Mouse (Mus musculus) frontal cortex, postnatal 10 days (tissue): ENCODE results near the gene Gm26620.

Experiments
- DNase-seq, 2 experiments: peaks; one replicate each; pipeline ENCODE4 v3.0.0; 2022; ENCODE audit warnings: low spot score in 2 of 2, mixed read lengths in 1 of 2

The Gm26620 gene

GRCm38 (mm10) chr1:170911907-170912660, 27.2 kb downstream of the Gm26620 start:
- DNase-seq, result no peak

DNA sequence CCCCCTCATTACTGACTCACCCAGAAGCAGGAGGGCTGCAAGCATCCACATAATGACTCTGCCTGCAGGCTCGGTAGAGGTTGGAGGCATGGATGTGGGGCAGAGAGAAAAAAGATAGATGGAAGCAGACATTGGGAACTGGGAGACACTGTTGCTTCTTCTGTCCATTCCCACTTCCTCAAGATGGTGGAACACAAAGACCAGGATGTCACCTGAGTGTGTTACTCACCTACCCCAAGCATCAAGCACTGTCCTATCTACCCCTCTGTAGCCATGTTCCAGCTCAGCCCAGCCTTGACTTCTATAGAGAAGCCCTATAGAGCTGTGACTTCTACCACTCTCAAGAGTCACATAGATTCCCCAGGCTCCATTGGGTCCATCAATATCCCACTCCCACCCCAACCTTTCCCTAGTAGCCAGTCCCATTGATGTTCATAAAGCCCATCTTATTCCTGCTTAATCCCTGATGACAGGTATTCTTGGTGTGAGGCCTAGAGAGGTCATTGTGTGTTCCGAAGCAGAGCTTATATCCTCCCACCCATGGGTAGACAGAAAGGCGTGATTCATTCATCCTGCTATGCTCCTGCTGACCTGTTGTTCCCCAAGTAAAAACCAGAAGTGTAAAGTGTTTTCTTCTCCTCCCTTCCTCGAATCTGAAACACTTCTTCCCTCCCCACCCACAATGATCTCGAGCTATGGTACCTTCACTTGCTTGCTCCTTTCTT, 28.2 kb downstream of the Gm26620 start, which contains the start of gene Fcrlb:
TSS of gene Fcrlb (minus strand) at position 51 of the 725 bp plus-strand sequence.
- DNase-seq, result no peak

DNA sequence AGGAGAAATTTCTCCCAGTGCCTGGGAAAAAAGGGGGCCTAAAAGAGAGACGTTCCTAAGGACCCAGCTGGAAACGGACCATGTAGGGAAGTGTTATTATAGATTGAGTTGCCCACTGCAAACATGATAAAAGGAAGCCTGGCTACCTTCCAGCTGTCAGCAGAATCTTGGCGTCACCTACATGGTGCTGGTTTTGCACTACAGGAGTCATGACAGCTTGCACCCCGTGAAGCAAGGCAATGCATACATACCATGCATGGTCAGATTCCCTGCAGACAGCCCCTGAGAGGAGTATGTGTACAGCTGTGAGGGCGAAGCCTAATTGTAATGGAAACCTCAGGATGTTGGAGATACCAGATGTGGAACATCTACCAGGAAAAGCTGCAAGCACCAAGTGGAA, 30.8 kb downstream of the Gm26620 start:
- no peak for DNase-seq

- no peak for DNase-seq
Observed at GRCm38 (mm10) chr1:170919308-170919707, 34.4 kb downstream of the Gm26620 start.

DNA sequence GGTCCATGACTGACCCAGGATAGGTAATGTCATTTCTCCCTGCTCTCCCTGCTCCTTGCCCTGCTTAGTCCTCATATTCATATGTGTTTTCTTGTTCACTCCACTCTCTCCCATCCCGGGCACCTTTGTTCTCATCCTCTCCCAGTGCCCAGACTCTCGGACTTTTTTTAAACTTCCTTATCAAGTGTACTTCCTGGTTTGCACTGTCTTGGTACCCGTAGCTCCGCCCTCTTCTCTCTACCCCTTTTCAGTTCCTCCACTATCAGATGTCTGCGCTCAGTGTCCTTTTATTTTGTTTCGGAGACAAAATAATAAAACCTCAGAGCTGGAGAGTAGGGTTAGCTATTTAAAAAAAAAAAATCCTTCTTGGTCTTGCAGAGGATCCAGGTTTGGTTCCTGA, 39.6 kb downstream of the Gm26620 start:
- DNase-seq, result no peak

- DNase-seq, result no peak
Observed at GRCm38 (mm10) chr1:170926941-170927340, 42.1 kb downstream of the Gm26620 start.

DNA sequence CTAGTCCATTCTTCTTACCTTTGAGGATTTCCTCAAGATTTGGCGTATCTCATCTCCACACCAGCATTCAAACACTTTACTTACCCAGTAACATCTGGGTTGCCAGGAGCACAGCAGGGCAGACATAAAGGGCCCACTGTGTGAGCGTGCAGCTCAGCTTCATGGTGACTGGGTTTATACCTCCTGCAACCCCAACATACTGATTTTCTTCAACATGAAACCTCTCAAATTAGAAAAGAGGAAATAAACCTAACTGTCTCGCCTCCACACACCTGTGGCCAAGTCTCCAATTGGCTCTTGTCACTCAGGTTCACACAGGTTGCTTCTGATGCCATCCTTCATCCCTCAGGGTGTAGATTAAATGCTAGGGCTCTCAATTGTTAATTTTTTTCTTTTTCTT, 42.5 kb downstream of the Gm26620 start, which contains the start of gene Fcrla:
TSS of gene Fcrla (minus strand) at position 206 of the 400 bp plus-strand sequence.
- DNase-seq, result no peak

GRCm38 (mm10) chr1:170928467-170928866, 43.6 kb downstream of the Gm26620 start:
- no peak for DNase-seq

GRCm38 (mm10) chr1:170929245-170929644, 44.4 kb downstream of the Gm26620 start:
- no peak for DNase-seq

- no peak for DNase-seq
Observed at GRCm38 (mm10) chr1:170932043-170932442, 47.2 kb downstream of the Gm26620 start.

DNA sequence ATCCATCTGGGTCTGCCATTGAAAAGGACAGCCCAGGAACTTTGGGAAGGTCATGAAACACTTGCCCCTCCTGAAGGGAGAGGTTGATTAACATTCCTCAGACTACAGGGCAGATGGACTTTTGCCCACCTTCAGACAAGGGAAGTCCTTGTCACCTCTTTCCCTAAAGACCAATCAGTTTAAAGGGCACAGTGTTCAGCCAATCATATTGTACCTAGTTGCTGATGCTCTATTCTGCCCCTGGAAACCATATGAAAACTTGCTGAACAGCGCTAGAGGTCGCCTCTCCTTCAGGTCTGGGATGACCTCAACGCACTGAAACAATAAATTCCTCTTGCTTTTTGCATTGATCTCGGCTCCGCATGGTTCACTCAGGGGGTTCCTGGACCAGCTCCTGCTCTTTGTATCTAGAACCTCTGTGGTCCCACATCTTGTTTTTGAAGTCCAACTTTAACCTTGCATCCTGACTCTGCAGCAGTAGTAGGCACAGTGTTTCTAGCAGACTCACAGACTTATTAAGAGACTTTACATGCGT, 48.6 kb downstream of the Gm26620 start:
- DNase-seq, result no peak

DNA sequence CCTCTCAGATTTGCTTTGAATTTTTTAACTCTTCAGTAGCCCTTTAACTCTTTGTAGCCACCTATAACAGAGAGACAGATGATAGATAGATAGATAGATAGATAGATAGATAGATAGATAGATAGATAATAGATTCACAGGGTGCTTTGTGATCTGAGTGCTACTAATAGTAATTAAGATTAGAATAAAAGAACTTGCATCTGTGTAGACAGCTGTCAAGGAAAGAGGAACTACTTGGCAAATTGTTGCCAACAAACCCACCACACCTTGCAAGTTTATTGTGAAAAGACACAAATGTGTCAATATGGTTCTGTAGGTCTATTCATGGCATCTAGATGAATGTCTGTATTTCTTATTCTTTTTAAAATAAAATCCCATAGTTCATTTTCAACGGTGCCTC, 49.1 kb downstream of the Gm26620 start:
- DNase-seq, result no peak

GRCm38 (mm10) chr1:170934383-170934782, 49.5 kb downstream of the Gm26620 start:
- no peak for DNase-seq
